Mouse (Mus musculus) intestine, postnatal 0 days (tissue): ENCODE results near the gene Elmo1. TPM values are rescaled to one million over a fixed set of nuclear protein-coding genes. Genes with fewer than 3 reads are reported as not detected.

ENCODE experiments used
- ATAC-seq: fragments of 200-750 bp; cut with Nextera tagmentation; 2 replicates; pipeline ENCODE4 v1.8.0; 2017; ENCODE audit warnings: mild to moderate bottlenecking, moderate TSS enrichment, moderate library complexity
- H3K27ac ChIP-seq: fragments of 300-500 bp; sonication (generic); 2 replicates; pipeline ENCODE4 v1.5.1; 2014; ENCODE audit warnings: mild to moderate bottlenecking, low read depth, low read length, moderate library complexity
- H3K27me3 ChIP-seq: fragments of 300-500 bp; sonication (generic); replicated peaks from 2 replicates; pipeline ENCODE4 v1.6.1; 2014; ENCODE audit warnings: low read length, mixed read lengths; ENCODE audit not compliant: control insufficient read depth, insufficient read depth
- H3K36me3 ChIP-seq: fragments of 300-500 bp; sonication (generic); 2 replicates; pipeline ENCODE4 v1.6.1; 2014; ENCODE audit warnings: mild to moderate bottlenecking, moderate library complexity; ENCODE audit not compliant: control insufficient read depth, insufficient read depth
- H3K4me1 ChIP-seq: fragments of 300-500 bp; sonication (generic); replicated peaks from 2 replicates; pipeline ENCODE4 v1.6.1; 2014; ENCODE audit warnings: antibody characterized with exemption, low read length, mixed read lengths; ENCODE audit not compliant: control insufficient read depth, insufficient read depth
- H3K4me2 ChIP-seq: fragments of 300-500 bp; sonication (generic); replicated peaks from 2 replicates; pipeline ENCODE4 v1.6.1; 2014; ENCODE audit warnings: low read depth, mild to moderate bottlenecking, moderate library complexity
- H3K4me3 ChIP-seq: fragments of 300-500 bp; sonication (generic); 2 replicates; pipeline ENCODE4 v1.5.1; 2014; ENCODE audit warnings: low read depth, low read length
- H3K9ac ChIP-seq: fragments of 300-500 bp; sonication (generic); 2 replicates; pipeline ENCODE4 v1.6.1; 2014; ENCODE audit warnings: mild to moderate bottlenecking, low read depth, low read length
- H3K9me3 ChIP-seq: fragments of 300-500 bp; sonication (generic); 2 replicates; pipeline ENCODE4 v1.6.1; 2016; ENCODE audit warnings: mixed run types; ENCODE audit not compliant: control insufficient read depth
- CTCF ChIP-seq: sonication (generic); IDR thresholded peaks from 2 replicates; pipeline ENCODE4 v1.5.1; 2016; ENCODE audit warnings: low read depth, mild to moderate bottlenecking, control low read depth, antibody characterized with exemption, moderate library complexity
- WGBS: fragments of 180-500 bp; shearing (Covaris S2); extraction: QIAGEN DNeasy Blood & Tissue Kit; methylation state at CpG from one replicate; pipeline ENCODE4 v1.1.7; 2014; 5-methylcytosine and 5-hydroxymethylcytosine counted together
- polyA plus RNA-seq: library from polyadenylated mRNA; unstranded; fragments of >200 nt; fragmentation: Nextera tagmentation; extraction: Ambion mirVana; gene quantifications from 2 replicates; pipeline ENCODE4 v1.2.1, GENCODE M21; 2015

Gene Elmo1
- polyA plus RNA-seq, 1 experiment from 2014 or later: 8.2 TPM

DNA sequence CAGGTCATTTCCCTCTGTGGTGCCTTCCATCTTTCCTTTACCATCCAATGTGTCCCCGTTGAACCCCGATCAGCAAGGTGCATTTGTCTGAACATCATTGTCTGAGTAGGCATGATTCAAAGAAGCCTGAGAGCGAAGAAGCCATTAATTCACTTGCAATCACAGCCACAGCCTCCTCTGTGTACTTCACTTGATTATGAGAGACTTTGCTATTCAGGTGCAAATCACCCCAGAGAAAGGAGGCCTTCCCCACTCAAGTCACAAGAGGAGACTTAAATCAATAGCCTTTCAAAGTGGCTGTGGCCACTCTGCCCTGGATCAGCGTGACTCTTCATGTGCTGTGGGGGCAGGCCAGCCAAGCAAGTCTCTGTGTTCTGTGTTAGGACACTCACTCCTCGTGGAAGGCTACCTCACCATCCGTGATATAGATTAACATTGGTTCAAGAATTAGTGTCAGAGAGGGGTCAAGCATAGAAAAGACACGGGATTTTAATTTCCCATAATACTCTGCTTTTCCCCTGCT lies 360.5 kb downstream of the Elmo1 start:
- TF ChIP-seq CTCF: no peak
- Histone ChIP-seq H3K9me3 (no peaks in the 10 kb centered on the region), H3K4me2 (no peak overlapping the region), H3K9ac (no peak overlapping the region), H3K27ac (no peak overlapping the region), H3K4me1 (no peaks in the 10 kb centered on the region), H3K27me3 (no peaks in the 10 kb centered on the region), H3K36me3 (no peaks in the 10 kb centered on the region), H3K4me3 (no peak overlapping the region)
- ATAC-seq: no peak
- WGBS: 92% methylated on average over 7 of the region's 7 CpGs

DNA sequence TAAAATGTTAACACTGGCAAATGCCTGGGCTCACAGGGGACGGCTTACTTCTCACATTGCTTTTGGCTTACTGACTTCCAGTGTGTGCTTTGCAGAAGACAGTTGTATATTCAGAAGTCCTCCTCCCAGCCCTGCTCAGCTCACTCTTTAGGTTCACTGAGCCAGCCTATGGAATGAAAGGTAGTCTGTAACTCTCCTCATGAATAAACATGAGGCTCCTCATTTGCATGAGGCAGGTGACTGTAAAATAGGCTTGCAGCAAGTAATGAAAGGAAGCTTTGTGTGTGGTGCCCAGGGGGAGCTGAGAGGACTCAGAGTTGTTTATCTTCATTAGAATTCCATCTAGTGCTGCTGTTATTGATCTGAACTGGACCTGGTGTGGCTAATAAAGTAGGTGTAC lies 364.0 kb downstream of the Elmo1 start:
- H3K36me3 ChIP-seq: no peaks in the 10 kb centered on the region
- no peaks in the 10 kb centered on the region for H3K27me3 ChIP-seq
- H3K27ac ChIP-seq: no peak overlapping the region
- no peak for TF ChIP-seq CTCF
- H3K4me1 ChIP-seq: no peaks in the 10 kb centered on the region
- H3K4me3 ChIP-seq: no peak overlapping the region
- 77% methylated on average over 1 of the region's 1 CpGs for WGBS
- ATAC-seq: no peak
- H3K9me3 ChIP-seq: no peaks in the 10 kb centered on the region
- H3K4me2 ChIP-seq: no peak overlapping the region
- H3K9ac ChIP-seq: no peak overlapping the region

DNA sequence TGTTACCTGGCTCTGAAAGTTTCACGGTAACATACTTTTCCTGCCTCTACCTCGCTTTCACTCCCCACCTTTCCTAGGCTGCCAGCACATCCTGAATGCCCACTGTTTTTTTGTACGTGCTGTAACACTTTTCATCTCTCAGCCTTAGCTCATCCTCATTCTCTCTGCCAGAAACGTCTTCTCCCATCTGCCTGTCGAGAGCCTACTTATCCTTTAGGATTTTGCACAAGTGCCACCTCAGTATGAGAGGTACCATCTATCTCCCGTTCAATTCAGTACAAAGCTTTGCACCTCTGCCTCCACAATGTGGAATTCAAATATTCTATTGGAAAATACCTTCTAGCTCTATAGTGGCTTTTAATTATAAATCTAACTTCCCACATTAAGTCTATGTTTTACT lies 369.7 kb downstream of the Elmo1 start:
- no peak overlapping the region for H3K9ac ChIP-seq
- no peak overlapping the region for H3K4me2 ChIP-seq
- WGBS: 90% methylated on average over 6 of the region's 6 CpGs
- TF ChIP-seq CTCF: no peak
- H3K4me3 ChIP-seq: no peak overlapping the region
- ATAC-seq: no peak
- H3K36me3 ChIP-seq: no peaks in the 10 kb centered on the region
- no peaks in the 10 kb centered on the region for H3K4me1 ChIP-seq
- no peaks in the 10 kb centered on the region for H3K27me3 ChIP-seq
- no peak overlapping the region for H3K27ac ChIP-seq
- no peaks in the 10 kb centered on the region for H3K9me3 ChIP-seq

DNA sequence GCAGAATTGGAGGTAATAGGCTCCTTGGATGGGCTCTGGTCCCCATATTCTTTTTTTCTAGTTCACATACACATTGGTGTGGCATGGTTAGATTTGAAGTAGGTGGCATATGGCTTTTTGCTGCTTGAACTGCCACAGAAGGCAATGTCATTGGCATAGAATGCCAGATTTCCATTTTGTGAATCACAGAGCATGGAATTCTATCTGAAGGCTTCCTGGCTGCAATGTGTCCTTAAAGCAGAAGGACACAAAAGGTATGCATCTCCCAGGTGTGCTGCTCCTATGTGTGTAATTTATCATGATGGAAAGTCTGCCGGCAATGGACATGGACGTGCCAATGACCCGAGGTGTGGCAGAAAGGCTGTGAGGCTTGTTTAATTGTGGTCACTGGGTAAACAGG lies 371.2 kb downstream of the Elmo1 start:
- WGBS: 75% methylated on average over 3 of the region's 3 CpGs
- no peak for TF ChIP-seq CTCF
- no peaks in the 10 kb centered on the region for H3K9me3 ChIP-seq

DNA sequence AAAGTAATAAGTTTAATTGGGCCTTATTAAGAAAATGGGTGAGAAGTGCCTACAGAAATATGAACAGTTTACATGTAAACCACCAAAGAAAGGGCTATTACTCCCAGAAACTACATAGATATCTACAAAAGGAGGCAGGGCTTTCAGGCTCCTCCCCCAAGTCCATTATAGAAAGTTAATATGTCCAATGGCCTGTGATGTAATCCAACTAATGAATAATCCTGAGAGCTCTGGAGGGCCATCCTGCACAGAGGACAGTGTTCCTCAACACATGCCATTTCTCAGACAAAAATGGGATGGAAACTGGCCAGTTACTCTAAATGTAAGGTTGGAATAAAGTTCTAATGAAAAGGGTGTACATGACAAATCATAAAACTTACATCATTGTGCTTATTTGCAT lies 373.8 kb downstream of the Elmo1 start:
- TF ChIP-seq CTCF: no peak
- Histone ChIP-seq H3K27ac (no peak overlapping the region), H3K4me1 (no peaks in the 10 kb centered on the region), H3K9ac (no peak overlapping the region), H3K36me3 (no peaks in the 10 kb centered on the region), H3K9me3 (no peaks in the 10 kb centered on the region), H3K4me2 (no peak overlapping the region), H3K27me3 (no peaks in the 10 kb centered on the region), H3K4me3 (no peak overlapping the region)
- no peak for ATAC-seq

More for the DNA sequence above, 371.2 kb downstream of the Elmo1 start:
- ATAC-seq: no peak
- no peak overlapping the region for H3K27ac ChIP-seq
- no peak overlapping the region for H3K4me3 ChIP-seq
- no peak overlapping the region for H3K4me2 ChIP-seq
- H3K9ac ChIP-seq: no peak overlapping the region
- H3K36me3 ChIP-seq: no peaks in the 10 kb centered on the region
- H3K27me3 ChIP-seq: no peaks in the 10 kb centered on the region
- no peaks in the 10 kb centered on the region for H3K4me1 ChIP-seq

DNA sequence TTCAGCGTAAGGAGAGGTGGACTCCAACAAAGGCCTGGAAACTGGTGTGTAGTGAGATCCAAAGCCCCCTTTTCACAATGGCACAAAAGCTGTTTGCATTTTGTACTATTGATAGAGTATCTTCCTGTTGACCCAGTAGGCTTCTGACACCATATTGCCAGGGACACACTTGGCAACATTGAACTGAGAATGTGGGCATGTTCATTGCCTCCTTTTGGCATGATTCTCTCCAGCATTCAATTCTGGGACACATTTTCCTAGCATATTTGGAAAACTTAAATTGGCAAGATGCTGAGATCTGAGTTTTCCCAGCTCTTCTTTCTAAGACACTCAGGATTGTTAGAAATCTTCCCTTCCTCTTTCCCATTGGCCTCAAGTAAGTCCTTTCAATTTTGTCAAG lies 377.0 kb downstream of the Elmo1 start:
- H3K27me3 ChIP-seq: no peaks in the 10 kb centered on the region
- H3K9ac ChIP-seq: no peak overlapping the region
- no peak overlapping the region for H3K4me3 ChIP-seq
- no peaks in the 10 kb centered on the region for H3K9me3 ChIP-seq
- WGBS: 91% methylated on average over 1 of the region's 1 CpGs
- H3K27ac ChIP-seq: no peak overlapping the region
- ATAC-seq: no peak
- H3K4me1 ChIP-seq: no peaks in the 10 kb centered on the region
- TF ChIP-seq CTCF: no peak
- H3K4me2 ChIP-seq: no peak overlapping the region
- H3K36me3 ChIP-seq: no peaks in the 10 kb centered on the region

DNA sequence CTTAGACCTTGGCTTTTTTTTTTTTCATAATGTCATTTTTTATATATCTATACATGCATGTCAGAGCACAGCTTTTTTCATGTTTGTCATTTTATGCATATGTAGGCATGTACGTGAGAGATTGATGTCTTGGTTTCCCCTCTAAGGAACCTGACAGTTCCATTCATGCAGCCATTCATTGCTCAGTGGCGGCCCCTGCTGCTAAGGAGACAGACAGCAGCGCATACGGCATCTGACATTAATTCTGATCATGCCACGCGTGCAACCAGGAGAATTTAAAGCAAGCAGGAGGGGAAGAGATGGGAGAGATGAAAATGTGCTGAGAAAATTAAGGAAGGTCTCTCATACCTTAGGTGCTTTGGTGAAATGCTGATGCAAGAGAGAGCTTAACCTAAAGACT lies 381.3 kb downstream of the Elmo1 start:
- Histone ChIP-seq H3K27ac (no peak overlapping the region), H3K9me3 (no peaks in the 10 kb centered on the region), H3K27me3 (no peaks in the 10 kb centered on the region), H3K4me2 (no peak overlapping the region), H3K9ac (no peak overlapping the region), H3K36me3 (no peaks in the 10 kb centered on the region), H3K4me1 (no peaks in the 10 kb centered on the region), H3K4me3 (no peak overlapping the region)
- no peak for ATAC-seq
- TF ChIP-seq CTCF: peak; percentile 90
- 19% methylated on average over 6 of the region's 6 CpGs for WGBS
